Mouse (Mus musculus) cerebellum, postnatal 36 days (tissue): ENCODE measurements at regions not wholly inside any gene's neighbourhood (a gene's known extent, or its start where the extent isn't known, plus 50 kb on each side); places are given as distances from the start of the nearest gene placed in this dataset.
A peak's percentile ranks its signal among the peaks of the same experiment; 100 is the strongest.

Source experiments
- DNase-seq, 2 experiments: peaks; one replicate each; pipeline ENCODE4 v3.0.0; 2021 to 2022; ENCODE audit warnings: mixed read lengths in 2 of 2

DNA sequence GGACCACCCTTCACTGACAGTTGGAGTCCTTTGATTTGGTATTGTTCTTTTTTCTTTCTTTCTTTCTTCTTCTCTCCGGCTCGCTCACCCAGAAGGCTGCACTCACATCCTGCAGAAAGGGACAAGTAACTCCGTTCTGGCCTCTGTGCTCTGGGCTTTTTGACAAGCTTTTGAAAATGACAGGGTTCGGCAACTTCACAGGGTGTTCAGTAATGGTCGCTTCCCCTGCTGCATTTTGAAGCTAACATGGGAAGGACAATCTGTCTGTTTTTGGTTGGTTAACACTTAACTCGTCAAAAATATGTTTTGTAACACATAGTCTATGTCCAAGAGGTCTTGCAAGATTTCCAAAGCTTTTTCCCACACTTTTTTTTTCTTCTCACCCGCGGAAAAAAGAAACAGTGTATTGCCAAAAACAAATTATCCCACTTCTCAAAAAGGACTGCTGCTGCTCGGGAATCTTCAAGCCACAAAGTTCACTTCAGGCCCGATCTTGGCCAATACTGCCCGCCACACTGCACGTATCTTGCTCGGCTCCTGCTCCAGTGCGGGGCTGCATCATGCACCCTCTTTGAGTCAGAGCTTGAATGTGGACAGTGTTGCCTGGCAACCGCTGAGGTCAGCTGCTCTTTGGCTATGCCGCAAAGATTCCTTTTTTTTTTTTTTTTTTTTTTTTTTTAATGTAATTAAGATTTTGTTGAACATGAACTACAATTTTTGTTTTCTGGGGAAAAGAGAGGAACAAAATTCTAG lies 209.4 kb upstream of the Inhba start:
- peak in 1 of 2 experiments; percentile 4 for DNase-seq

DNA sequence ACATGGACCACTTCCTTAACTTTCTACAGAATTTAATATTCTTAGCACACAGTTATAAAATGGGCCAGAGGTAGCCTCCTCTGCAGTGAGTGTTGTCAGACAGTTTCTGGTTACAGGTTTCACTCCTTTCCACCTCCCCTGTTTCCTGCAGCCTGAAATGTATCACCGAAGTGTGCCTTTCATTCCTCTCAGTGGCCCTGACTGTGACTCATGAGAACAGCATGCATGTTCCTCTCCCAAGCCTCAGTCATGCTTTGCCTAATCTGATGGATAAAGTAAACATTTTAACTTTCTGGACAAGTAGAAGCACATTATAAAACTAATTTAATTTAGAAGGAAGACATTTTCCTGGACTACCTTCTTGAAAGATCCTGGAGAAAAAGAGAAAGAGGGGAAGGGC lies 207.7 kb upstream of the Inhba start:
- DNase-seq, result no peak

DNA sequence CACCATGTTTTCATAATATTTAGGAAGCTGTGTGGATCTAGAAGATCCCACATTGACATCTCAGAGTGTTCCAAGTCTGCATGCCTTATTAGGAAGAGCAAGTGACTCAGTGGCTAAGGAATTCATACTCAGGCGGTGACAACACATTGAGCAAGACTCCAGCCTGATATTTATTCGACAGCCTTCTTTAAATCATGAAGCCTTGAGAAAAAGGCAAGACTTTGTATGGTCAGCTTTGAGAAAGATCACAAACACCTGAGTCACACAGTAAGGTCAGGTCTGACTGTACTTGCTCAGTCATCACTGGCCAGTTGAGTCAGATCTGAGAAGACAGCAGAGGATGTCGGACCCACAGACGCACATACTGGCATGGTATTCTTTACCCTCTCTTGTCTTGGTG lies 204.7 kb upstream of the Inhba start:
- DNase-seq, result no peak

DNA sequence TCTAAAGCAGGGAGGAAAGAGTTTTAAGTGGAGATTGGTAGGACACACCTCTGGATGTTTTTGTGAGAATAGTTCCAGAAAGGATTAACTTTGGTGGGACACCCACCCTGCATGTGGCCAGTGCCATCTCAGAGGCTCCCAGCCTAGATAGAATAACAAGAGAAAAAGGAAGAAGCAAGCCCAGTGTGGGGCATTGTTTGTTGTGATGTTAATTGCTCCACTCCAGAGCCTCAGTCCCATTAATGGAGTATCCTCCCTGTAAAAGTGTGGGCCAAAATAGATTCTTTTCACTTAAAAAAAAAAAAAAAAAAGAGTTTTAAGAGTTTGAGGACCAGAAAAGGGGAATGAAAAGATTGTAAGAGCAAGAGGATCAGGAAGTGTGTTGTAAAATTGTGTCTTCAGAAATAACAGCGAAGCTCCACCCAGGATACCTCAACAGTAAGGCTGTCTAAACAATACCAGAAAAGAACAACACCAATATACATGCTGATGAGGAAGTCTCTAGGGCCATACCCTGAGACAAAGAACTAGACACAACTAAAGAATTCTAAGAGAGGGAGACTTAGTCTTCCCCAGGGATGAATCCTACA lies 189.3 kb upstream of the Inhba start:
- DNase-seq, result no peak

DNA sequence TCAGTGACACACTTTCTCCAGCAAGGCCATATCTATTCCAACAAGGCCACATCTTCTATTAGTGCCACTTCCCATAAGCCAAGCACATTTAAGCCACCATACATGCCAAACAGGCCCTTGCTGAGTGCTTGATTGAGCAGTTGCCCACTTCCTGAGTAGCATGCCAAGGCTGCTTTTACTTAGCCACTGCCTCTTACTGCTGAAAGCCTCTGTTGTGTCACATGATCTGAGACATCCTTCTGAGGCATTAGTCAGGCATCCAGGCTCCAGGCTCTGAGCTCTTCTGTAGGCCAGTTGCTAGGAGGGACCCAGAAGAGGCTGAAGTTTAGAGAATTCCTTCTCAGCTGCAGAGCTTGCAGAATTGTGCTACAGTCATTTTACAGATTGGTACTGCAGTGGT lies 165.8 kb upstream of the Inhba start:
- DNase-seq, result no peak

DNA sequence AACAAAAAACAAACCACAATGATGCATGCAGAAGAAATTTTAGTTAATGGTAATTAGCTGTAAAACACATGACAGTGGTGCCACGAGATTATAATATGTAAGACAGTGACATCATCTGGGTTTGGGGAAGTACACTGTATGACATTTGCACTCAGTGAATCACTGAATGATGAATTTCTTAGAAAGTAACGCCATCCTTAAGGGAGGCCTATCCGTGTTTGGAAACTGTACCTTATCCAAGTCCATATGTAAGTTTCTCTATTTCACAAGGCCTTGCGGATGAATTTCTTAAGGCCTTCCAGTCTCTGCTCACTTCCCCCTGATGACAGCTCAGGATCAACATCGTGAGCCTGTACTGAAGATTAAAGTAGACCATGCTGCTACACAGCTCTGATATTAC lies 163.6 kb upstream of the Inhba start:
- DNase-seq, result no peak

DNA sequence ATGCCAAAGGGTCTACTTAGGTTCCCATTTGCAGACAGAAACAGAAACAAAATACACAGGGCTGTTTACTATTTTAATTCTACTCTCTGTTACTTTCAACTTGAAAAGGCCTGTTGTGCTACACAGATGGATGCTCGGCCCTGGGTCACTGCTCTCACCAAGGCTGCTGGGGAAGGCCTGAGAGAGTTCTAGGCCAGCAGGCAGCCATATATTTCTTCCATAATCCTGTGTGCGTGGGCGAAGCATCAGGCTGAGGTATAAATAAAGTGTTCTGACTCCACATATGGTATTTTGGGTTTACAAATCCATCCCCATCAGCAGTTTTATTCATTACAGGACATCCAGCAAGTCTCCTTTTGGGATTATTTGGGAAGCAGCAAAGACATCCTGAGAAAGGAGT lies 162.5 kb upstream of the Inhba start:
- DNase-seq, result no peak

DNA sequence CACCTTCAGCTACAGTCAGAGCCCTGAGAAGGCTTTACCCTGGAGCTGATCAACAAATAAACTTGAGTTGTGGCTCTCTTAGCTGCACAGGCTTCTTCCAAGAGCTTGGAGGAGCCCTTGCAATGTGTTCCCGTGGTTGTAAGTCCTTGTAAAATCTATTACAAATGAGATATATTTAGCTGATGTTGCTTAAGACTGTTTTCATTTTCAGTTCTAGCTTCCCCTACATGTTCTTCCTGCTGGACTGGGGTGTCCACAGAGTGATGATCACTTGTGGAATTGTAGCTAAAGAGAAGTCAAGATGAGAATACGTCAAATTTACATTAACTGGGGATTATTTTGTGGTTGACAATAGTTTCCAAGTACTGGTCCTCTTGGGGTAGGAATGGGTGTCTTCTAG lies 161.3 kb upstream of the Inhba start:
- DNase-seq, result no peak

DNA sequence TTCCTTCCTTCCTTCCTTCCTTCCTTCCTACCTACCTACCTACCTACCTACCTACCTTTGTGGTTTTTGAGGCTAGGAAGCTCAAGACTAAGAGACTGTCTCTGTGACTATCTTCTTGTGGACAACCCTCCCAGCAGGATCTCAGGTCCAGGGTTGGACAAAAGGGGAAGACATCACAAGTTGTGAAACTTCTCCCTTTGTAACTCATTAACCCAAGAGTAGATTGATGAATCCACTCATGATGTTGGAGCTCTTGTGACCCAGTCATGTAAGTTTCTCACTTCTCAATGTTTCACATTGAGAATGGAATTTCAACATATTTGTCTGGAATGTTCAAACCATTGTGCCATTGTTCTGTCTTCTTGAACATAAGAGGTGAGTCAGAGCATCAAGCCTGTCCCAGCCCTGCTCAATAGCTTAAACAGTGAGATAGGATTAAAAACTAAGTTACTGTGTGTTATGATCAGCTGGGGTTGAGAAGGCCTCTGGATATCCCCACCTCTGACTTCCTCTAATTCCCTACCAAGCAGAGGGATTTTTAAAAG lies 158.6 kb upstream of the Inhba start:
- DNase-seq, result no peak

DNA sequence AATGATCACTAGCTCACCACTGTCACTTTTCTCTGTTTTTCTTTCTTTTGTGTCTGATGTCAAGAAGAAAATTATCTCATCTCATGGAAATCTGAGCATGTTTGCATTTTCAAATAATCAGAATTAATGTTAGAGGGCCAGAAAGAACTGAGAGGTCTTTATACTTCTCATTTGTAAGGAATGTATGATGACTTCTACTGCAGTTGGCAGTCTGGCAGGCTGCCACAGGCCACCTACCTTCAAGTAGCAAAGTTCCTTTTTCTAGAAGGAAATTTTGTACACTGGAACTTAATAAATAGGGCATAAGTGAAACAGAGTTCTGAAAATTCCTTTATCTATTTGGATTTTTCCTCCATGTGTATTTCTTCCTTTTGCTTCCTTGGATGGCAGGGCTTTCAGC lies 148.7 kb upstream of the Inhba start:
- DNase-seq, result no peak

DNA sequence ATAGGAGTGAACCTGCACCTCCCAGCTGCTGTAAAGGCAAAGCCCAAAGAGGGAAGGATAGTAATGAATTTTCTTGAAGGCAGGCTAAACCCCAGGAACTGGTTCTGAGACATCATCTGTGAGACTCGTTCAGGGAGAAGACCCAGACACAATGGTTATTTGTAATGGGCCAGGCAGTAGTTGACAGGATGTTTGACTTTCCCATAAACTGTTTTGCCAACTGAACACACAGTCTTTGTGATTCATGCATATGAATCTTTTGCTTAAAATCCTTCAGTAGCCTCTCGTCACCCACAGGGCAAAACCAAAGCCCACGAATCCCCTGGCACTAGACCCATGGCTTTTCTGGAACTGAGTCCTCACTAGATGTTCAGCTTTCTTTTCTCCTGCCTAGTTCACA lies 148.3 kb upstream of the Inhba start:
- DNase-seq, result no peak

DNA sequence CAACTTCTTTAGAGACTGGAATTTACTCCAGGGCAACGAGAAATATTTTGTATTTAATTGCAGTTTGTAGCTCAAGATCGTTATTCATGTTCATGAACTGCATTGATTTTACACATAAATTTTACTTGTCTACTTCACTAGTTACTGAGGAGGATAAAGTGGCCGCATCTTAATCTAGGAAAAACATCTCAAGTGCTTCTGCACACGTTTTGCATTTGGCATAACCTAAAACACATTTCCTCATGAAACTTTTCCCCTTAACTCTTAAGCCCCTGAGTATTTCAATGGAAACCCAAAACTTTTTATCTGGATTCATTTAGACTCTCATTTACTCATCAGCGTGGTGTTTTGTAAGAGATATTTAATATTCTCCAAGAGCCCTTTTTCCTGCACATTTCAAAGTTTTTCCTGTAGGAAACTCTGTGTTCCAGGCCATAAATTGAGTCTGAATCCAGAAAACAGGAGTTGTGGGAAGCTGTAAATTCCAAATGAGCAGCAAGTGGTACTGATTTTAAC lies 144.5 kb upstream of the Inhba start:
- no peak for DNase-seq

DNA sequence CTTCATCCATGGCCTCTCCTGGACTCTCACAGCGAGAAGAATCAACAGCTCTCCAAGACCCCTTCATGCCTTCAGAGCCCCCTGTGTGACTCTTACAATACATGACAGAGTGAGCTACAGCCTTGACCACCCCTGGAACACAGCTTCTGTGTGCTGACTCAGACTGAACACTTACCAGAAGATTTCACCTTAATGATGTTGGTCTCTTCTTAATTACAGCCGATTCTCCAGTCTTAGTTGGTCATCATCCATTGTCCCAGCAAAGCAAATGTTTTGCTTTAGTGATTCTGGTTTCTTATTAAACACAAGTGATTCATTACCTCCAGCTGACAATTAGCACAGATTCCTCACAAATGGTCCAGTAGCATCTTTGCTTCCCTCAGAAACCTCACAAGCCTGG lies 134.0 kb upstream of the Inhba start:
- no peak for DNase-seq

DNA sequence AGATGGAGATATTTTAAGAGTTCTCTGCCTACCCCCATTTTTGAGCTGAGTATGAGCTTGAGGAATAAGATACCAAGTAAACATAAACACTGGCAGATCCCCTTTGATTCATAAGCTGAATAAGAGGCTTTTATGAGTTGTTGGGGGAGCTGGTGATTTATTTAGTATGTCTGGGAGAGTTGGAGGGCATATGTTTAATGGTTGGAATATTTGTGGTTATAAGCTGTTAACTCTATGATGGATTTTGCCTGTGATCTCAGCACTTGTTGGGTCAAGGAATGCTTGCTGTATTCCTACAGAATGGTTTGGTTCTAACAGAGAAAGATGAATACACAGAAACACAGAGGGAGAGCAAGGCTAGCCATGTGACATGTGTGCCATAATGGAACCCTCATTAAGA lies 132.1 kb upstream of the Inhba start:
- no peak for DNase-seq

DNA sequence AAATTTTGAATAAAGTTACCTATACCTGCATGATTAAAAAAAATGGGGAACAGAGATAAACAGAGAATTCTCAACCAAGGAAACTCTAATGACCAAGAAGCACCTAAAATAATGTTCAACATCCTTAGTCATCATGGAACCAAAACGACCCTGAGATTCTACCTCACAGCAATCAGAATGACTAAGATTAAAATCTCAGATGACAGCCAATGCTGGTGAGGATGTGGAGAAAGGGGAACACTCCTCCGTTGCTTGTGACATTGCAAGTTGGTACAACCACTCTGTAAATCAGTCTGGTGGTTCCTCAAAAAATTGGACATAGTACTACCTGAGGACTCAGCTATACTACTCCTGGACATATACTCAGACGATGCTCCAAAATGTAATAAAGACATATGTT lies 120.9 kb upstream of the Inhba start:
- no peak for DNase-seq

DNA sequence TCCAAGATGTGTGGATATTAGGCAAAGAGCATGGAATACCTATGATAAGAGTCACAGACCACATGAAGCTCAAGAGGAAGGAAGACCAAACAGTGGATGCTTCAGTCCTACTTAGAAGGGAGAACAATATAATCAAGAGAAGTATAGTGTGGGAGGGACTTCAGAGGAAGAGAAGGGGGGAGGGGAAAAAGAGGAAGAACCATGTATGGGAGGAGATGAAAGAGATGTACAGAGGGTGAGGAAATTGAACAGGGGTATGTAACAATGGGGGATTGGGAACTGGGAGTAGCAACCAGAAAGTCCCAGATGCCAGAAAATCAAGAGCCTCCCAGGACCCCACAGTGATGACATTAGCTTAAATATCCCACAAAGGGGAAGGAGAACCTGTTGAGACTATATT lies 120.2 kb upstream of the Inhba start:
- no peak for DNase-seq

DNA sequence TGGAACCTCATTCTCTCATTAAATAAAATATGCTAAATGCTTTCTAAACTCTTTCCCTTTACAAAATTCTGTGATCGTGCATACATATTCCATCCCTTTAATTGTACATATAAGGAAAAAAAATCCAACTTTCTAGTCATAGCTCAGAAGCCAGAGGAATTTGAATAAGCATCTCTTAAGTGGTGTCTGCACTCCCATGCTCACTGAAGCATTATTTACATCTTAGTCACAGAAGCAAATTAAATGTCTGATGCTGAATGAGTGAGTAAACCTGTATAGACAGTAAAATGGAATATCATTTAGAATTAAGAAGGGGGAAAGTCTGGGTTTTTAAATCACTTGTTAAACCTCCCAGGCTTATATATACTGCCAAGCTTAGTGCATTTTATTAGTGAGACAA lies 113.5 kb upstream of the Inhba start:
- no peak for DNase-seq

DNA sequence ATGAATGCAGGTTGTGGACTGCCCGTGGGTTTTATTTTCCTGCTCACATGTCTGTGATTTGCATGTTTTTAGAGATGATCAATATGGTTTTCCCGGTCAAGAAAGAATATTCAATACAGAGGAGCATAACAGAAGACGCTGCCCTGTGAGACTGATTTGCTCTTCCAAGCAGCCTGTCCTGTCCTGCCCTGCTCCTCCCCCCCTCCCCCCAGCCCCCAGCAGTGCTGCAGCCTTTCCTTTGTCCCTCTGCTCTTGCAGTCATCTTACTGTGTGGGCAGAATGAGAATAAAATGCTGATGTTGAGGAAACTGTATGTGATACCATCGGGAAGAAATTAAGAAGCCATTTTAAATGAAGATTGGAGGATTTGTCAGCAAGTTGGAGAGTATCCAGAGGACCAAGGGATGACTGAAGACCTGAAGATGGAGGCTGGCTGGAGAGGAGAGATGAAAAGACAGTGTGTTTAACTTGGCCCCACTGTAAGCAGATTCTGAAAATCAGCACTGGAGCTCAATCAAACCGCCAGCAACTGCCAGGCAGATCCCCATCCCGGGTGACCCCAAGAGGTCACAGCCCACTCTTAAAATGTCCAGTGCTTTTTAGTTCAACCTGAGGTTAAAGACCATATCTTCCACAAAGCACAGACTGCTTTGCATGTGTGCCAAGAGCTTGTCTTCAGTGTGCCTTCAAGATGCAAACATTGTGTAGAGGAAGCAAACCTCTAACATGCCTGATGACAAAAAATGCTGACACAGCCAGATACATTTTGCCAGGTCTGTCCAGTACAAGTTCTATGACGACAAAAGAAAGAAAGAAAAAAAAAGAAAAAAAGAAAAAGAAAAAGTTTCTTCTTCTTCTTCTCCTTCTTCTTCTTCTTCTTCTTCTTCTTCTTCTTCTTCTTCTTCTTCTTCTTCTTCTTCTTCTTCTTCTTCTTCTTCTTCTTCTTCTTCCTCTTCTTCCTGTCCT lies 109.7 kb upstream of the Inhba start:
- no peak for DNase-seq

DNA sequence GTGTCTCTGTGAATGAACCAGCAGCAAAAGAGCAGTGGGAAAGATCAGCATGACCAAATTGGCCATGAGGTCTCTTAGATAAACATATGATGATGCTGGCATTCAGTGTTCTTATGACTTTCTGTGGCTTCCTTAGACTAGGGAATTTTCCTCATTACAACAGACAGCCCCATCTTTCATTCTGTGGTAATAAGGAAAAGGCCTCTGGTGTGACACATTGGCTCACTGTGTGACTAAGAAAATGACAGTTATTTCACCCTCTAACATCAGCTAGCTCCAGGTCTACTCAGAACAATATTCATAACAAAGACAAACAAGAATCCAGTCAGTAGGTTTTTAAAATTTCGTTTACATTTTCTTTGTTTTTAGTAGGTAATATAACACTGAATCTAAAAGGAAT lies 103.8 kb upstream of the Inhba start:
- no peak for DNase-seq

DNA sequence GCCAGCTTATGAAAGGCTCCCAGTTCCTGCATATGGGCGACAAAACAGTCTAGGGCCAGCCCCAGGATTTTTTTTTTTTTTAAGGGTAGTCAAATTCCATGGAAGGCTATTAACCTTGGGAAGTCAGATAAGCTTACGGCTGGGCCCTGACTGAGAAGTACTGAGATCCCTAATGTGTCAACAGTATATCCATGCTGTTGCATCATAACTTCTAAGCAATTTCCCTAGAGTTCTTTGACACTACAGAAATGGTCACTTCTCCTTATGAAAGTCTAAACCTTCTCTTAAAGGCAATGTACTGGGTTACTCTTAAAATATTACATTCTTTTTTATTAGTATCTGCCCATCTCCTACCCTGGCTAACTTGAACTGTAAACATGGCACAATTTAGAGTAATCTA lies 101.1 kb upstream of the Inhba start:
- no peak for DNase-seq

DNA sequence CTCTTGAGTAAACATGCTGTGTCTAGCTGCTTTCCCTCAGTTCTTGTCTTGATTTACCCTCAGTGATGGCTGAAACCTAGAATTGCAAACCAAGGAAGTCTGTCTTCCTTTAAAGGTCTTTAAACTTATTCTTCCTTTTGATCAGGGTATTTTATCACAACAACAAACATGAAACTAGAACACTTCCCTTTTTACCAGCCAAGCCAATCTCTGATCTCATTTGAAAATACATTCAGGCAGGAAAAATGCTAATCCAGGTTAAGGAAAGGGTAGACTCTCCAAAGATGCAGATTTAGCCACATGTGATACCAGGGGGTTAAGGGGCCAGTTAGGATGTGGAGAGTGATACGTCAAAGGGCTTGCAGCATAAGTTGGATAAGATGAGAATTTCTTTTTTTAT lies 100.4 kb upstream of the Inhba start:
- no peak for DNase-seq

DNA sequence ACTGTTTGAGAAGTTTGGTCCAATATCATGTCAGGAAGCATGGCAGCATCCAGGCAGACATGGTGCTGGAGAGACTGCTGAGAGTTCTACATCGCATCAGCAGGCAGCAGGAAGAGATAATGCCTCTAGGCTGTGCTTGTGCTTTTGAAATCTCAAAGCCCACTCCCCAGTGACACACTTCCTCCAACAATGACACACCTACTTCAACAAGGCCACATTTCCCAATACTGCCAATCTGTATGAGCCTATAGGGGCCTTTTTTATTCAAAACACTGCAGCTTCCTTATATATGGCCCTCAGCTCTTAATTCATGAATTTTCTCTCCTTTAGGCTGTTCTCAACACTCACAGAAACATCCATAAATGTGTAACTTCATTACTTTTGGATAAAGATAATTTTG lies 97.4 kb upstream of the Inhba start:
- DNase-seq, result no peak

DNA sequence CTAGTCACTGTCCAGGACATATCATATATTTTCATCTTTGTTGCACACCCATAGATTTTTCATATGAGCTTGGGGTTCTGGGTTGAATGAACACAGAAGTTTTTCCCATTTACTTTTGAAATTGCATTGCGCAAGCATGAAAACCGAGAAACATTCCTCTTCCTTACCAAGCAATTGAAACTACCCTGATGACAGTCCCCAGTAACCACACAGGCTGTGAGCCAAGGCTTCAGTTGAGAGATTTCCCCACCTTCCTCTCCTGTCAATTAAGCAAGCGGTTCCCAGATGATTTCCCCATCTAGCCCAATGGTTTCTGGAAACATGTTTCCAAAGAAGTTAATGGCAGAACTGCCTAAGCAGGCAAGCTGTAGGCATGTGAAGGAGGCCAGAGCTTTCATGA lies 81.8 kb upstream of the Inhba start:
- DNase-seq, result no peak
